Mouse (Mus musculus) forebrain, embryonic 11.5 days (tissue): Measurements from ENCODE around the gene Scgb2b2. TPM values are rescaled to one million over a fixed set of nuclear protein-coding genes. Genes with fewer than 3 reads are reported as not detected.

Experiments used
- ATAC-seq: fragments of 200-750 bp; cut with Nextera tagmentation; replicated peaks from 2 replicates; pipeline ENCODE4 v1.8.0; 2017; ENCODE audit warnings: moderate TSS enrichment; ENCODE audit not compliant: low FRiP score
- DNase-seq: peaks from one replicate; pipeline ENCODE4 v3.0.0-alpha.2; 2017; ENCODE audit warnings: low spot score
- H3K27ac ChIP-seq: fragments of 300-500 bp; sonication (generic); 2 replicates; pipeline ENCODE4 v1.5.1; 2014; ENCODE audit warnings: low read depth, low read length
- H3K27me3 ChIP-seq: fragments of 300-500 bp; sonication (generic); 2 replicates; pipeline ENCODE4 v1.6.1; 2014; ENCODE audit warnings: mild to moderate bottlenecking, low read length, mixed read lengths; ENCODE audit not compliant: control insufficient read depth, insufficient read depth
- H3K36me3 ChIP-seq: fragments of 300-500 bp; sonication (generic); 2 replicates; pipeline ENCODE4 v1.6.1; 2014; ENCODE audit warnings: mild to moderate bottlenecking, low read length, moderate library complexity, mixed read lengths; ENCODE audit not compliant: control insufficient read depth, insufficient read depth
- H3K4me1 ChIP-seq: fragments of 300-500 bp; sonication (generic); replicated peaks from 2 replicates; pipeline ENCODE4 v1.6.1; 2014; ENCODE audit warnings: low read length, mixed read lengths; ENCODE audit not compliant: control insufficient read depth, insufficient read depth
- H3K4me2 ChIP-seq: fragments of 300-500 bp; sonication (generic); 2 replicates; pipeline ENCODE4 v1.6.1; 2014; ENCODE audit warnings: low read depth, mild to moderate bottlenecking, low read length, moderate library complexity, mixed read lengths; ENCODE audit not compliant: severe bottlenecking
- H3K4me3 ChIP-seq: fragments of 300-500 bp; sonication (generic); 2 replicates; pipeline ENCODE4 v1.5.1; 2014; ENCODE audit warnings: low read depth, low read length
- H3K9ac ChIP-seq: fragments of 300-500 bp; sonication (generic); 2 replicates; pipeline ENCODE4 v1.6.1; 2014; ENCODE audit warnings: low read length
- H3K9me3 ChIP-seq: fragments of 300-500 bp; sonication (generic); 2 replicates; pipeline ENCODE4 v1.6.1; 2016; ENCODE audit warnings: low read length, mixed read lengths; ENCODE audit not compliant: control insufficient read depth
- WGBS: fragments of 180-500 bp; shearing (Covaris S2); extraction: QIAGEN DNeasy Blood & Tissue Kit; methylation state at CpG from one replicate; pipeline ENCODE4 v1.1.7; 2014; 5-methylcytosine and 5-hydroxymethylcytosine counted together
- polyA plus RNA-seq: library from polyadenylated mRNA; unstranded; fragments of >200 nt; fragmentation: Nextera tagmentation; extraction: Ambion mirVana; gene quantifications from 2 replicates; pipeline ENCODE4 v1.2.1, GENCODE M21; 2014

The Scgb2b2 gene
- not detected in 2 replicates for polyA plus RNA-seq

GRCm38 (mm10) chr7:31290208-31290607, at the start of gene Scgb2b2:
TSS of gene Scgb2b2 (plus strand) at chr7:31290508.
- ATAC-seq (no peak), DNase-seq (no peak)
- H3K4me2 ChIP-seq: no peak within 1 kb of the TSS
- no peaks in the 10 kb centered on the region for H3K36me3 ChIP-seq
- H3K27me3 ChIP-seq: no peaks in the 10 kb centered on the region
- no peak within 1 kb of the TSS for H3K4me3 ChIP-seq
- no peaks in the 10 kb centered on the region for H3K4me1 ChIP-seq
- no peak within 1 kb of the TSS for H3K27ac ChIP-seq
- WGBS: 91% methylated on average over 5 of the region's 5 CpGs
- peaks cover 9% of the 10 kb centered on the region; the same call in 1 of the 2 replicates for H3K9me3 ChIP-seq
- no peak within 1 kb of the TSS for H3K9ac ChIP-seq

DNA sequence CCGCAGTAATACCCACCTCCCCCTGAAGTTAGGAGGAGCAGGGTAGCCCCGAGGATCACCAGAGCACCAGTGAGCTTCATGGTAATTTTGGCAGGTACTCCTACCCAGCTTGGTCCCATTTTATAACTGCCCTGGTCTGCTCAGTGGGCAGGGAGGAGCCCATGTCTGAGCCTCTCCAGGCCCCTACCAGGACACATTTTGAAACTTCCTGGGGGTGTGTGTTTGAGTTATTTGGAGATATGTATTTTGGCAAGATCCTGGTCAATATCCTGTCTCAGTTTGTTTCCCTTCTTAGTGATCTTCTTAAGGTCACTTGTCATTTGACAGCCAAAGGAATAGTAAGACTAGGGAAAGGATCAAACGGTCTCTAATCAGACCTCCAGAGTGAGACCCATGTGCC, 1.4 kb downstream of the Scgb2b2 start, which contains the start of gene Scgb1b2:
TSS of gene Scgb1b2 (minus strand) at position 101 of the 400 bp plus-strand sequence.
- DNase-seq (no peak), ATAC-seq (no peak)
- Histone ChIP-seq H3K4me3 (no peak within 1 kb of the TSS), H3K9me3 (peaks cover 9% of the 10 kb centered on the region; the same call in 1 of the 2 replicates), H3K27ac (no peak within 1 kb of the TSS), H3K36me3 (no peaks in the 10 kb centered on the region), H3K4me2 (no peak within 1 kb of the TSS), H3K4me1 (no peaks in the 10 kb centered on the region), H3K9ac (no peak within 1 kb of the TSS), H3K27me3 (no peaks in the 10 kb centered on the region)
- 86% methylated on average over 3 of the region's 3 CpGs for WGBS

Other genes with a start within 250 kb of the Scgb2b2 start
- 10.2 and 12.9 TPM in 2 replicates for gene Fxyd5, start 248.0 kb upstream of the Scgb2b2 start, polyA plus RNA-seq
- gene Fxyd7, start 239.0 kb upstream of the Scgb2b2 start, polyA plus RNA-seq: 4.1 and 4.9 TPM in 2 replicates
- 2.9 and 4.0 TPM in 2 replicates for gene Fxyd1, start 233.3 kb upstream of the Scgb2b2 start, polyA plus RNA-seq
- 0.36 and 0.44 TPM in 2 replicates for gene Lgi4, start 231.2 kb upstream of the Scgb2b2 start, polyA plus RNA-seq
- 2.0 and 3.3 TPM in 2 replicates for gene Fxyd3, start 213.8 kb upstream of the Scgb2b2 start, polyA plus RNA-seq
- 0.29 and 0.39 TPM in 2 replicates for gene Hpn, start 175.2 kb upstream of the Scgb2b2 start, polyA plus RNA-seq
- 0.84 and 1.2 TPM in 2 replicates for gene Scn1b, start 163.5 kb upstream of the Scgb2b2 start, polyA plus RNA-seq
- 133 and 135 TPM in 2 replicates for gene Gramd1a, start 134.6 kb upstream of the Scgb2b2 start, polyA plus RNA-seq
- gene Scgb1b2, start 1.3 kb downstream of the Scgb2b2 start, polyA plus RNA-seq: not detected in 2 replicates
- not detected in 2 replicates for gene Scgb2b3, start 71.6 kb downstream of the Scgb2b2 start, polyA plus RNA-seq
- gene Scgb1b3, start 85.1 kb downstream of the Scgb2b2 start, polyA plus RNA-seq: not detected in 2 replicates